Mouse (Mus musculus): ENCODE measurements around the gene Unc5b. TPM values are rescaled to one million over a fixed set of nuclear protein-coding genes. Genes with fewer than 3 reads are reported as not detected.
"Not testable (repeated sequence)": the region's sequence is repeated elsewhere in the genome, so short reads cannot be mapped to it uniquely, and the experiment has no call there.

Unc5b gene
- polyA plus RNA-seq (2015; fragmentation: Nextera tagmentation; extraction: Ambion mirVana): 11.7 TPM in 2 replicates

DNA sequence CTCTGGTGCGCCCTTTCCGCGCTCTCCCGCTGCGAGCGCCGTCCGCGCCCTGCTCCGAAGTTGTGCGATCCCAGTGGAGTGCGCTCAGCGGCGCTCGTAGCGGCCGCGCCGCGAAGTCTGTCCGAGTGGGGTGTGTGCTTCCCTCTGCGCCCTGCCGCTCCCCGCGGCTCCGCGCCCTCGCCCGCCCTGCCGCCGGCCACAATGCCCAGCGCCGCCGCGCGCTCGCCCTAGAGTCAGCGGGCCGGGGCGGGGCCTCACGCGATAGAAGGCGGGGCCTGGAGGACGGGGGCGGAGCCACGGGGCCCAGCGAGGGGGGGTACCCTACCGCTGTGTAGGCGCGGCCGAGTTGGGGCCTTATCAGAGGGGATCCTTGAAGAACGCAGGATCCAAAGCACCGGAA is at the start of gene Unc5b:
Gene Unc5b (minus strand): TSS at position 203 of the 400 bp plus-strand sequence.
- H3K27me3 ChIP-seq: no peaks in the 10 kb centered on the region; the same call in 1 of the 2 replicates
- peak within 1 kb of the TSS; percentile 80 for H3K4me2 ChIP-seq
- ATAC-seq (replicated peaks; ENCODE audit: insufficient number of reproducible peaks, insufficient read depth, low FRiP score, low read depth): peak; percentile 95
- peak within 1 kb of the TSS; percentile 96 for H3K9ac ChIP-seq
- under 1% methylated on average over 53 of the region's 53 CpGs for WGBS
- H3K36me3 ChIP-seq: no peaks in the 10 kb centered on the region
- H3K27ac ChIP-seq: peak within 1 kb of the TSS; percentile 98
- peaks cover 44% of the 10 kb centered on the region for H3K4me1 ChIP-seq (replicated peaks)
- no peaks in the 10 kb centered on the region for H3K9me3 ChIP-seq (replicated peaks)
- H3K4me3 ChIP-seq: peak within 1 kb of the TSS; percentile 83

DNA sequence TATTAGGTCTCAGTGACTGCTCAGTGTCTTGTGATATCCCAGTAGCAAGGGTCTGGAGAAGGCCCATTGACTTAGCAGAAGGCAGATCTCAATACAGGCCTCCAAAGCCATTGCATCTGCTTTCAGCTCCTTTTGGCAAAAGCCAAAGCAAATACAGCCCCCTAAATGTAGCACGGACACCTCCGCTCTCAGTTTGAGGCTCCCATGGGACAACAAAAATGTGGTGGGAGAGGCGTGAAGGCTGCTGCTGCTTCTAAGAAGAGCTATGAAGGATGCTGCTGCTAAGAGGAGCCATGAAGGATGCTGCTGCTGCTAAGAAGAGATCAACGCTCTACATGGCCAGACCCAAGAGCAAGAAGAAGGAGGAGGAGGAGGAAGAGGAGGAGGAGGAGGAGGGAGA is 48.4 kb upstream of the Unc5b start:
- H3K4me1 ChIP-seq (replicated peaks): no peaks in the 10 kb centered on the region

GRCm38 (mm10) chr10:60877075-60877474 is 45.7 kb upstream of the Unc5b start:
- no peaks in the 10 kb centered on the region for H3K36me3 ChIP-seq
- H3K4me3 ChIP-seq: no peak overlapping the region
- H3K9ac ChIP-seq: no peak overlapping the region
- H3K9me3 ChIP-seq (replicated peaks): no peaks in the 10 kb centered on the region
- H3K27ac ChIP-seq: no peak overlapping the region
- no peak overlapping the region for H3K4me2 ChIP-seq
- H3K27me3 ChIP-seq: no peaks in the 10 kb centered on the region
- 76% methylated on average over 5 of the region's 5 CpGs for WGBS
- ATAC-seq (replicated peaks; ENCODE audit: insufficient number of reproducible peaks, insufficient read depth, low FRiP score, low read depth): no peak
- H3K4me1 ChIP-seq (replicated peaks): no peaks in the 10 kb centered on the region

More for the DNA sequence above, 48.4 kb upstream of the Unc5b start:
- no peak for ATAC-seq (replicated peaks; ENCODE audit: insufficient number of reproducible peaks, insufficient read depth, low FRiP score, low read depth)
- no peaks in the 10 kb centered on the region for H3K27me3 ChIP-seq
- H3K9ac ChIP-seq: no peak overlapping the region
- 74% methylated on average over 4 of the region's 4 CpGs for WGBS
- no peak overlapping the region for H3K4me3 ChIP-seq
- H3K4me2 ChIP-seq: no peak overlapping the region
- H3K36me3 ChIP-seq: no peaks in the 10 kb centered on the region
- H3K9me3 ChIP-seq (replicated peaks): no peaks in the 10 kb centered on the region
- H3K27ac ChIP-seq: no peak overlapping the region

DNA sequence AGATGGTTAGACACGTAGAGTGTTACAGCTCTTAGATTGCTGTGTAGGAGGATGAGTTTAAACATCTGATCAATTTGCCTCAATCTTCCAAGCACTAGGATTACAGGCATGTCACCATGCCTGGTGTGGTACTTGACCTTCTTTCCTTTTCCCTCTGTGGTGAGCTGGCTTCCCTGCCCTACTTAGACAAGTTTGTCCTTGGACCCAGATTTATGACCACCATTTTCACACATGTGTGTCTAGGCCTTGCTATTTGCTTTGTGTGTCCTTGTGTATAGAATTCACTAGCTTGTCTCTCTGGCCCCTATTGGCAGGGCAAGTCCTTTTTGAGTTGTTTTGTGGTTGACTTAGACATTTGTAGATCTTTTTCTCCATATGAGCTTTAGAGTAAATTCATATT is 43.6 kb upstream of the Unc5b start:
- no peak overlapping the region for H3K27ac ChIP-seq
- H3K4me3 ChIP-seq: no peak overlapping the region
- H3K9ac ChIP-seq: no peak overlapping the region
- no peaks in the 10 kb centered on the region for H3K36me3 ChIP-seq
- WGBS: 78% methylated on average over 1 of the region's 1 CpGs
- H3K4me1 ChIP-seq (replicated peaks): no peaks in the 10 kb centered on the region
- no peaks in the 10 kb centered on the region for H3K27me3 ChIP-seq
- no peak overlapping the region for H3K4me2 ChIP-seq
- ATAC-seq (replicated peaks; ENCODE audit: insufficient number of reproducible peaks, insufficient read depth, low FRiP score, low read depth): no peak
- no peaks in the 10 kb centered on the region for H3K9me3 ChIP-seq (replicated peaks)

GRCm38 (mm10) chr10:60863318-60863717 is 31.9 kb upstream of the Unc5b start:
- no peak overlapping the region for H3K9ac ChIP-seq
- H3K4me1 ChIP-seq (replicated peaks): no peaks in the 10 kb centered on the region
- H3K27ac ChIP-seq: no peak overlapping the region
- no peaks in the 10 kb centered on the region for H3K27me3 ChIP-seq
- H3K36me3 ChIP-seq: no peaks in the 10 kb centered on the region
- no peak overlapping the region for H3K4me3 ChIP-seq
- 87% methylated on average over 6 of the region's 6 CpGs for WGBS
- no peak for ATAC-seq (replicated peaks; ENCODE audit: insufficient number of reproducible peaks, insufficient read depth, low FRiP score, low read depth)
- H3K4me2 ChIP-seq: no peak overlapping the region
- H3K9me3 ChIP-seq (replicated peaks): no peaks in the 10 kb centered on the region

DNA sequence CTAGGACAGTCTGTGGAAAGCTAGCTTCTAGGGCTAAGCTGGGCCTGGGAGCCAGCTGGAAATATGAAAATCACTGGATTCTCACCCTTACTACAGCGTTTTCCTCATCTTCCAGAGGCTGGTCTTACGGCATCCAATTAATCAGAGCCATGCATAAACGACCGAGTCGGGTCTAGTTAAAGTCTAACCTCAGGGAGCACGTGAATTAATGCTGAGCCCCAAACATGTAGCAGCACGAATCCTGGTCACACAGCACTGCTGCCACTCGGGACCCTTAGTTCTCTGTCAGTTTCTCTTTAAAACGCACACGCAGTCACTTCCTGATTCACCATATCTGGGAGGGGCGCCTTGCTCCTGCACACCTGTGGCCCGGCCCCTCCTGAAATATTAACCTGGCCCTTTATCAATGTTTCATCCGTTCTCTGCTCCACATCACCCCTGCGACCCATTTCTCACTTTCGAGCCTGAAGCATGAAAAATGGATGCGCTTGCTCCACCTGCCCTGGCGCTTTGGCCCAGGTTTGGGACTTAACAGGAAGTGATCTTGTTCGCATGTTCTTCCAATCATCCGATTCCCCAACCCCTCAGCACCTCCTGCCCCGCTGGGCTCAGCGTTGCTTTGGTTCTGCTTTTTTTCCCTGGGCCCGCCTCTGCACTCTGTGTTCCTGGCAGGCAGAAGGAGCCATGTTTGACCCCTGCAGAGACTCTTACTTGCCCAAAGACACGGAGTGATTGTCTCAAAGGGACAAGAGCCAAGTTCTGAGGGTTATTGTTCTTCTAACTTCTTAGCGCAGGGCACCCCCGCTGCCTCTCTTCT is 31.3 kb upstream of the Unc5b start:
- ATAC-seq (replicated peaks; ENCODE audit: insufficient number of reproducible peaks, insufficient read depth, low FRiP score, low read depth): no peak
- WGBS: 71% methylated on average over 25 of the region's 25 CpGs
- H3K9me3 ChIP-seq (replicated peaks): no peaks in the 10 kb centered on the region
- no peak overlapping the region for H3K27ac ChIP-seq
- no peaks in the 10 kb centered on the region for H3K4me1 ChIP-seq (replicated peaks)
- no peak overlapping the region for H3K9ac ChIP-seq
- H3K4me2 ChIP-seq: no peak overlapping the region
- no peaks in the 10 kb centered on the region for H3K27me3 ChIP-seq
- H3K4me3 ChIP-seq: no peak overlapping the region
- no peaks in the 10 kb centered on the region for H3K36me3 ChIP-seq

GRCm38 (mm10) chr10:60845271-60845670 is 13.9 kb upstream of the Unc5b start:
- H3K4me1 ChIP-seq (replicated peaks); H3K9me3 ChIP-seq (replicated peaks); H3K27ac ChIP-seq; ATAC-seq (replicated peaks; ENCODE audit: insufficient number of reproducible peaks, insufficient read depth, low FRiP score, low read depth); H3K36me3 ChIP-seq; H3K9ac ChIP-seq; H3K27me3 ChIP-seq; H3K4me3 ChIP-seq; H3K4me2 ChIP-seq: not testable (repeated sequence)

DNA sequence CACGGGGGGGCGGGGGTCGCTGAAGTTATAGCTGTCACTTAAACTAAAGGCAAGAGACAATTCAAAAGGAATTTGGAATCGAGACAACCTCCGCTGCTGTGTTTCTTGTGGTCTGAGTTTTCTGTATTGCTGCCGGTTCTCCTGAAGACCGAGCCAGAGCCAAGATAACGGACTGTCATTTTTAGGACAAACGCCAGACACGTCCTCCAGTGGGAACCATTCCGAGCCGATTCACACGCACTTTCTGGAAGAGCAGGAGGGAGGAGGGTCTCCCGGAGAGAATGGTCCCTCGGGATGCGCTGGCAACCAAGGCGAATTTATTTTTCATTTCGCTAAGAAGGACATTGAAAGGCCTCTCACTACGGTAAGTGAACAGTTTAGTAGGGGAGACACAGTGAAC is 7.4 kb upstream of the Unc5b start:
- 25% methylated on average over 19 of the region's 19 CpGs for WGBS
- H3K4me3 ChIP-seq: 0 out of 2 replicates have a peak overlapping the region, but pooled peaks have one; percentile 2
- no peaks in the 10 kb centered on the region for H3K27me3 ChIP-seq
- 0 out of 2 replicates have a peak, but pooled peaks cover 6% of the 10 kb centered on the region for H3K4me1 ChIP-seq (replicated peaks)
- no peak overlapping the region for H3K27ac ChIP-seq
- no peak overlapping the region for H3K9ac ChIP-seq
- no peaks in the 10 kb centered on the region for H3K9me3 ChIP-seq (replicated peaks)
- no peaks in the 10 kb centered on the region for H3K36me3 ChIP-seq
- peak overlapping the region; percentile 42 for H3K4me2 ChIP-seq
- no peak for ATAC-seq (replicated peaks; ENCODE audit: insufficient number of reproducible peaks, insufficient read depth, low FRiP score, low read depth)

DNA sequence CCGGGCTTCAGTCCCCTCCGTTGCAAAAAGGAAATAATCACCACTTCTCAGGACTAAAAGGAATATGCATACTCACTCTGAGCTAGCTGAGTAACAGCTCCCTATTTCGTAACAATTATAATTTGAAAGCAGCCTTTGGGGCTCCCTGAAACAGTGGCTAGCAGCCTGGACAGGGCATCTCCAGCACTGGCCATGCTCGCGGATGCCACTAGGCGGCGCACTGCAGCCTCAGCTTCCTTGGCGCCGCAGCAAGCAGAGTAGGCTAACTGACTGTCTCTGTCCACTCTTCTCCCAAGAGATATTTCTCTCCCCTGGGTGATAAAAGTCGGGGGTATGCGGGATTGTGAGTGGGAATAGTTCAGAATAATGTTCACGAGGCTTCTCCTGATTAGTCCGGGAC is 3.6 kb upstream of the Unc5b start:
- Histone ChIP-seq H3K27me3 (no peaks in the 10 kb centered on the region; the same call in 1 of the 2 replicates), H3K4me2 (no peak overlapping the region), H3K9me3 (replicated peaks) (no peaks in the 10 kb centered on the region), H3K27ac (no peak overlapping the region), H3K4me3 (no peak overlapping the region), H3K4me1 (replicated peaks) (peaks cover 14% of the 10 kb centered on the region), H3K9ac (no peak overlapping the region), H3K36me3 (no peaks in the 10 kb centered on the region)
- 5% methylated on average over 13 of the region's 13 CpGs for WGBS
- ATAC-seq (replicated peaks; ENCODE audit: insufficient number of reproducible peaks, insufficient read depth, low FRiP score, low read depth): no peak

DNA sequence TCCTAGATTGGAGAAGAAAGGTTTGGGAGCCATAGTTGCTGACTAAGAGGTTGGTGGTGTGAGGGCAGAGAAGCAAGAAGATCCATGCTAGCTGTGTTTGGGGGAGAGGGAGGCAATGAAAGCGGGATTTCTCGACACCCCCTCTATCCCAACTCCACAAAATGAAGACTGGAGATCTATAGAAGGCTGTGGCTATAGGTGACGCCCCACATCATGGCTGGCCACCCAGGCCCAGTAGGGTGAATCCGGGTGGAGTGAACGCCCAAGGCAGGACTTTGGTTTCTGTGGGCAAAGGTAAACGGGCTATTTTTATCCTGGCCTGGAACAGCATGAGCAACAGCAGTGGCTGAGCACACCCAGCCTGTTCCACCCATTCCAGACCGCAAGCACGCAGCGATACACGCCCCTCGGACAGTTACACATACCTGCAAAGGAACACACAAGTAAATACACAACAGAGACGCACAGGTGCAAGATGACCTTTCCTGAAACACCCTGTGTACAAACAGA is 1.3 kb upstream of the Unc5b start:
- Histone ChIP-seq H3K4me2 (no peak overlapping the region), H3K27ac (no peak overlapping the region), H3K4me1 (replicated peaks) (peaks cover 31% of the 10 kb centered on the region), H3K9me3 (replicated peaks) (no peaks in the 10 kb centered on the region), H3K36me3 (no peaks in the 10 kb centered on the region), H3K4me3 (no peak overlapping the region), H3K27me3 (no peaks in the 10 kb centered on the region; the same call in 1 of the 2 replicates), H3K9ac (no peak overlapping the region)
- ATAC-seq (replicated peaks; ENCODE audit: insufficient number of reproducible peaks, insufficient read depth, low FRiP score, low read depth): no peak
- 77% methylated on average over 12 of the region's 12 CpGs for WGBS

DNA sequence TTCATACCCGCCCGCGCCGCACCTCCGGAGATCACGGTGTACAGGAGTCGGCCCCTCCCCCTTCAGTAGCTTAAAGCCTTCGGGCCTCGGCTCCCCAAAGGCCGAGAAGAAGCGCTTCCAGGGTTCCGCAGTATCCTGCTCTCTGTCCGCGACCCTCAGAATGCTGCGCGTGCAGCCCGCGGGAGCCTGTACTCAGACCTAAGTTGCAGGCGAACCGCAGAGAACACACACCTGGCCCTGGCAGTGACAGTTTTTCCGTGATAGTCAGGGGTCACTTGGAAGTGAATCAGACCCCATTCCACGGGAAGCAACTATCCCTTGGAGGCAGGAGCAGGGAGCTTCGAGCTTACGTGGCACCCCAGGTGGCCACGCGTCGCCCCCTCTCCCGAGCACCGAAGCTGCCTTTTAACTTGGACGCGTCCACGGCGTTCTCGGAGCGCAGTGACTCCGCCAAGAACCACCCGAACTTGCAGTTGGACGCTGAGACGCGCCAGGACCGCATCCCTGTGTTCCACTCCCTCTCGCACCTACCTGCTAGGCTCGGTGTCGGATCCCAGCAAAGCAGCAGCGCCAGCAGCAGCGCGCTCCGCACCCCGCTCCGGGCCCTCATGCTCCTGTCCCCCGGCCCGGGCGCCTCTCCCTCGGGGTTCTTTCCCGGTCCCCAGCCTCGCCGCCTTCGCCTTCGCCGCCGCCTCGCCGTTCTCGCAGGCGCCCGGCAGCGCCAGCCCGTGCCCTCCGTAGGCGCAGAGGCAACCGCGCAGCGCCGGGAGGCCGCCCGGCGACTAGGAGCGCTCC is 628 bp downstream of the Unc5b start:
- WGBS: under 1% methylated on average over 78 of the region's 78 CpGs
- H3K27ac ChIP-seq: peak overlapping the region; percentile 98
- ATAC-seq (replicated peaks; ENCODE audit: insufficient number of reproducible peaks, insufficient read depth, low FRiP score, low read depth): peak; percentile 12; the same call in 1 of the 2 replicates
- H3K9ac ChIP-seq: peak overlapping the region; percentile 96
- peak overlapping the region; percentile 83 for H3K4me3 ChIP-seq
- H3K4me1 ChIP-seq (replicated peaks): peaks cover 50% of the 10 kb centered on the region
- H3K4me2 ChIP-seq: peak overlapping the region; percentile 80
- H3K27me3 ChIP-seq: no peaks in the 10 kb centered on the region; the same call in 1 of the 2 replicates
- no peaks in the 10 kb centered on the region for H3K36me3 ChIP-seq
- H3K9me3 ChIP-seq (replicated peaks): no peaks in the 10 kb centered on the region
